Mouse (Mus musculus): ENCODE measurements around the gene Cpm. TPM values are rescaled to one million over a fixed set of nuclear protein-coding genes. Genes with fewer than 3 reads are reported as not detected.

The Cpm gene
- total RNA-seq, 2 experiments from 2014 or later, result 0.85 TPM; not detected in 1

DNA sequence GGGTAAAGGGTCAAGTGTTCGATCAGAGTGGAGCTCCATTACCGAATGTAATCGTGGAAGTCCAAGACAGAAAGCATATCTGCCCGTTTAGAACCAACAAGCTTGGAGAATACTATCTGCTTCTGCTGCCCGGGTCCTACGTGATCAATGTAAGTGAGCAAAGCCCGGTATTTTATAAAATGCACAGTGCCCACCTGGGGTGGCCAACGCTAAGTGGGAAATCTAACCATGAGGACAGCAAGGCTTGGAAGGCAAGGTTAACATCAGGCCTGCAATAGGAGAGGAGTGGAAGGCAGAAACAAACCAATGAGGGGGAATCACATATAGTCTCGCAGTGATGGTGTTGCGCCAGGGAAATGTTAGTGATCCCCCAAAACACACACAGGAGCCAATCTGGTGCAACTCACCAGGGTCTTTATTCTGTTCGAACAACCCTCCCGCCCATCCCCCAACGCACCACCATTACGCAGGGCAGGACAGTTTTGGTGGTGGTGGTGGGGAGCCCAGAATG, 50.7 kb downstream of the Cpm start:
- ATAC-seq (replicated peaks; ENCODE audit: low FRiP score, low TSS enrichment, poor library complexity, severe bottlenecking), result no peak

DNA sequence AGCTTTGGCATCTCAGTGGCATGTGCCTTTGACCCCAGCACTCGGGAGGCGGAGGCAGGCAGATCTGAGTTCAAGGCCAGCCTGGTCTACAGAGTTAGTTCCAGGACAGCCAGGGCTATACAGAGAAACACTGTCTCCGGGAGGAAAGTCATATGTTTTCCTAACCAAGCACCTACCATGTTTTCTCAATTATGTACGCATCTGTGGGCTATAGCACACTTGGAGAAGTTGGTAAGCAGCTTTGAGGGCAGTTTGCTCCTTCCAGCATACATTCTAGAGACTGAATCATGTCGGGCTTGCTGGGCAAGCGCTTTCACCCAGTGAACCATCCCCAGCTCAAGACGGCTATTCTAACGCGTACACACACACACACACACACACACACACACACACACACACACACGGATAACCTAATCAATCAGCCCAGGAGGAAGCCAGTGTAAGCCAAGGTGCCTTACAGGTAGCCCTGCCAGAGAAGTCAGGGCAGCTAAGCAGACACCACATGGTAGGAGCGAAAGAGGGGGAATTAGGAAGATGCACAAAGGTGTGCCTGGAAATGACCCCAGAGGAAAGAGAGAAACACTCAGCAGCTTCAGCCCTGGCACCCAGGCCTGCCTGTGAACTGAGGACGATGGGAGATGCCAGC, 51.7 kb downstream of the Cpm start:
- no peak for ATAC-seq (replicated peaks; ENCODE audit: low FRiP score, low TSS enrichment, poor library complexity, severe bottlenecking)

DNA sequence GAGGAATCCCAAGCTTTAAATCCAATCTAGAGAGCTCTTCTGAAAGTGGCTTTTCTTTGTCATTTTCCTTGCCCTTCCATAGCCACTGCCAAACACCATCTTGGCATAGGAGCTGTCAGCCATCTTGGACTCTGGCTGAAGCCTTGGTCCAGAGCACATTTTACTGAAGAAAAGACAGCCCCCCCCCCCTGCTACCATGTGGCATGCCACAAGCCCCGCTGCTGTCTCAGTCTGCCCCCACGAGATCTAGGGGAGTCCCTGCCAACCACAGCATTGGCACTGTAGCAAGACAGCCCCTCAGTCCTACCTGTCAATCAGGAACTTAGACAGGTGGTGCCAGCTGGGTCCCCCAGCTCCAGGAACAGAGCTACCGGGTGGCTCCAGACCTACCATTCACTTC, 52.2 kb downstream of the Cpm start:
- no peak for ATAC-seq (replicated peaks; ENCODE audit: low FRiP score, low TSS enrichment, poor library complexity, severe bottlenecking)

DNA sequence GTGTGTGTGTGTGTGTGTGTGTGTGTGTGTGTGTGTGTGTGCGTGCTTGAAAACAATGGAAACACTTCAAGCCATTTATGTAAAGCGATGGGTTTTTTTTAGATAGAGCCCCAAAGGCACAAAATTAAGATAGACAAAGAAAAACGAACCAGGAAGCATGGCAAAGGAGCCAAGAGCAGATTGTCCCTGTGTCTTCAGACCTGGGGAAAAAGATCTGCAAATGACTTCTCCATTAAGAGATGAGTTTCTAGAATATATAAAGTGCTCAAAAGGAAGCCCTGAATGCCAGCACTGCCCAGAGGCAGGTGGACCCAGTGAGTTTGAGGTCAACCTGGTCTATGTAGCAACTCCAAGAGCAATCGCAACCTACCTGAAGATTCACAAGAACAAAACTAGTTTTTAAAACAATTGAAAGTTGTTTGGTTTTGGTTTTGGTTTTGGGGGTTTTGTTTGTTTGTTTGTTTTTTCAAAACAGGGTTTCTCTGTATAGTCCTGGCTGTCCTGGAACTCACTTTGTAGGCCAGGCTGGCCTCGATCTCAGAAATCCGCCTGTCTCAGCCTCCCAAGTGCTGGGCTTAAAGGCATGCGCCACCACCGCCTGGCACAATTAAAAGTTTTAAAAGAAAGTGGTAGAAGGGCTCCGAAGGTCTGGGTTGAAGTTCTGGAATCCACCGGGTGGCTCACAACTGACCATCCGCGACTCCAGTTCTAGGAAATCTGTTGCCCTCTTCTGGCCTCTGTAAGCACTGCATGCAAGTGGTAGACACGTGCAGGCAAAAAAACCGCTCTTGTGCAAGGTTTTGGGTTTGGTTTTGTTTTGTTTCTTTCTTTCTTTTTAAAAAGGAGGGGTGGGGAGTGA, 52.9 kb downstream of the Cpm start:
- peak; percentile 41; the same call in 1 of the 2 replicates for ATAC-seq (replicated peaks; ENCODE audit: low FRiP score, low TSS enrichment, poor library complexity, severe bottlenecking)

DNA sequence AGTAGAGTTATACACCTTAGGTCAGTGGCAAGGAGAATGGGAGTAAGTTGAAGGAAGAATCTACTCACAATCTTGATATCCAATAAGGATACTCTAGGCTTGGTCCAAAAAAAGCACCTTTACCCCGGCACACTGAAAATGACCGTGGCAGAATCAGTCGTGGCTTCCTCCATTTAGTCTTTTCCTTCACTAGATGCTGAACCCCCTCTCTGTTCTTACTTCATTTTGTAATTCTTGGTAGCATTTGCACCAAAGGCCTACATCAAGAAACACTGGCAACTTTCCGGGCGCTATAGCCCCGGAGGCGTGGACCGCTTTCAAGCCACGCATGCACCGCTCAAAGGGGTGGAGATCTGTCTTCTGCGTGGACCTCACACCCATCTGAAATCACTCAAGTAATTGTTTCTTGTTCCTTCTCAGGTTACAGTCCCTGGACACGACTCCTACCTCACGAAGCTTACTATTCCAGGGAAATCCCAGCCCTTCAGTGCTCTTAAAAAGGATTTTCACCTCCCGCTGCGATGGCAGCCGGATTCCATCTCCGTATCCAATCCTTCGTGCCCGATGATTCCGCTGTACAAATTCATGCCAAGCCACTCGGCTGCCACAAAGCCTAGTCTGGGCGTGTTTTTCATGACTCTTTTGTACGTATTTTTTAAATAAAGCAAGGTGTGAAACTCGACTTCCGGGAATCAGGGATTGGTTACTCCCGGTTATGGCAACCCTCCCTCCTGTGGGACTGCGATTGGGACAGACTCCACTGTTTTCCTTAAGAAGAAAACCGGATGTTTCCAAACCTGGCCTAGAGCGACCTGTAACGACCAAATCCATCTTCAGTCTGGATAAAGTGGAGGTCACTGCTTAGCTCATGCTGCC, 53.8 kb downstream of the Cpm start:
- ATAC-seq (replicated peaks; ENCODE audit: low FRiP score, low TSS enrichment, poor library complexity, severe bottlenecking), result no peak

GRCm38 (mm10) chr10:117683734-117684037, 54.4 kb downstream of the Cpm start:
- ATAC-seq (replicated peaks; ENCODE audit: low FRiP score, low TSS enrichment, poor library complexity, severe bottlenecking), result no peak

- no peak for ATAC-seq (replicated peaks; ENCODE audit: low FRiP score, low TSS enrichment, poor library complexity, severe bottlenecking)
These were observed 55.2 kb downstream of the Cpm start for GRCm38 (mm10) chr10:117684298-117685170.

GRCm38 (mm10) chr10:117685171-117685848, 56.0 kb downstream of the Cpm start:
- no peak for ATAC-seq (replicated peaks; ENCODE audit: low FRiP score, low TSS enrichment, poor library complexity, severe bottlenecking)

GRCm38 (mm10) chr10:117685849-117686591, 56.7 kb downstream of the Cpm start:
- ATAC-seq (replicated peaks; ENCODE audit: low FRiP score, low TSS enrichment, poor library complexity, severe bottlenecking), result no peak

GRCm38 (mm10) chr10:117687018-117687417, 57.7 kb downstream of the Cpm start:
- ATAC-seq (replicated peaks; ENCODE audit: low FRiP score, low TSS enrichment, poor library complexity, severe bottlenecking), result no peak

- no peak for ATAC-seq (replicated peaks; ENCODE audit: low FRiP score, low TSS enrichment, poor library complexity, severe bottlenecking)
These were observed 58.3 kb downstream of the Cpm start for GRCm38 (mm10) chr10:117687577-117687976.

DNA sequence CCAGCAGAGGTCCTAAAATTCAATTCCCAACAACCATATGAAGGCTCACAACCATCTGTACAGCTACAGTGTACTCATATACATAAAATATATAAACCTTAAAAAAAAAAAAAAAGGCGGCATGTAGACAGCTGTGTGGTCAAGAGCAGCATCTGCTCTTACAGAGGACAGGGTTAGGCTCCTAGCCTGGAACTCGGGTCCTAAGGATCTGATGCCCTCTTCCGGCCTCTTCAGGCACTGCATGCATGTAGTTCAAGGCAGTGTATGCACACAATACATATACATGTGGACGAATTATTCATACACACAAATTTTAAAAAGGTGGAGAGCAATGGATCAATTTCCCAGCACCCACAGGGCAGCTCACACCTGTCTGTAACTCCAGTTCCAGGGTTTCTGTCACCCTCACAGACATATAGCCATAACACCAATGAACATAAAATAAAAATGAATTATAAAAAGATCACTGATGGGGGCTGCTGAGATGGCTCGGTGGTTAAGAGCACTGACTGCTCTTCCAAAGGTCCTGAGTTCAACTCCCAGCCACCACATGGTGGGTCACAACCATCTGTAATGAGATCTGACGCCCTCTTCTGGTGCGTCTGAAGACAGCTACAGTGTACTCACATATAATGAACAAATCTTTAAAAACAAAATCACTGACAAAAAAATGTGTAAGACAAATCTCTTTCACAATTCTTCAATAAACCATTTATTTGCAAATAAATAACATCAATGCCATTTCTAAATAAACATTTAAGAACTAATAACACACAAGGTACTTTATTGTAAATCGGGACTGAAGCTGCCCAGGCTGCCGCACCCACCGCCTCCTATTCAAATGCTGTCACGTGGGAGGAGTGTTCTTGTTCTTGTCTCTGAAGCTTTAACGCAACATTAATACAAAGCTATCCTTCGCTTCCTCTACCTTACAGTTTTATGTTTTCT, 59.2 kb downstream of the Cpm start:
- ATAC-seq (replicated peaks; ENCODE audit: low FRiP score, low TSS enrichment, poor library complexity, severe bottlenecking), result peak; percentile 78

GRCm38 (mm10) chr10:117689297-117690100, 60.2 kb downstream of the Cpm start:
- ATAC-seq (replicated peaks; ENCODE audit: low FRiP score, low TSS enrichment, poor library complexity, severe bottlenecking), result no peak

- no peak for ATAC-seq (replicated peaks; ENCODE audit: low FRiP score, low TSS enrichment, poor library complexity, severe bottlenecking)
These were observed 60.7 kb downstream of the Cpm start for GRCm38 (mm10) chr10:117690101-117690352.

- ATAC-seq (replicated peaks; ENCODE audit: low FRiP score, low TSS enrichment, poor library complexity, severe bottlenecking), result no peak
These were observed 61.5 kb downstream of the Cpm start for GRCm38 (mm10) chr10:117690770-117691296.

GRCm38 (mm10) chr10:117691389-117691968, 62.2 kb downstream of the Cpm start:
- no peak for ATAC-seq (replicated peaks; ENCODE audit: low FRiP score, low TSS enrichment, poor library complexity, severe bottlenecking)

Data from megakaryocyte-erythroid progenitor cell, adult 5-6 weeks (primary cell).